Mouse (Mus musculus) forebrain, embryonic 15.5 days (tissue): ENCODE measurements around the gene Tor4a. TPM values are rescaled to one million over a fixed set of nuclear protein-coding genes. Genes with fewer than 3 reads are reported as not detected.

Experiments
- ATAC-seq: fragments of 200-750 bp; cut with Nextera tagmentation; replicated peaks from 2 replicates; pipeline ENCODE4 v1.8.0; 2017; ENCODE audit warnings: mild to moderate bottlenecking, moderate TSS enrichment, moderate library complexity
- H3K27ac ChIP-seq: fragments of 300-500 bp; sonication (generic); replicated peaks from 2 replicates; pipeline ENCODE4 v1.5.1; 2015; ENCODE audit warnings: mild to moderate bottlenecking, inconsistent platforms
- H3K27me3 ChIP-seq: fragments of 300-500 bp; sonication (generic); 2 replicates; pipeline ENCODE4 v1.6.1; 2015; ENCODE audit warnings: inconsistent platforms
- H3K36me3 ChIP-seq: fragments of 300-500 bp; sonication (generic); 2 replicates; pipeline ENCODE4 v1.6.1; 2015; ENCODE audit warnings: mild to moderate bottlenecking, inconsistent platforms
- H3K4me1 ChIP-seq: fragments of 300-500 bp; sonication (generic); 2 replicates; pipeline ENCODE4 v1.6.1; 2015; ENCODE audit warnings: inconsistent platforms
- H3K4me2 ChIP-seq: fragments of 300-500 bp; sonication (generic); replicated peaks from 2 replicates; pipeline ENCODE4 v1.6.1; 2015; ENCODE audit warnings: mild to moderate bottlenecking, inconsistent platforms
- H3K4me3 ChIP-seq: fragments of 300-500 bp; sonication (generic); 2 replicates; pipeline ENCODE4 v1.5.1; 2015; ENCODE audit warnings: mild to moderate bottlenecking, inconsistent platforms
- H3K9ac ChIP-seq: fragments of 300-500 bp; sonication (generic); replicated peaks from 2 replicates; pipeline ENCODE4 v1.6.1; 2015; ENCODE audit warnings: mild to moderate bottlenecking, inconsistent platforms
- H3K9me3 ChIP-seq: fragments of 300-500 bp; sonication (generic); 2 replicates; pipeline ENCODE4 v1.6.1; 2016; ENCODE audit warnings: inconsistent platforms
- WGBS: fragments of 180-500 bp; shearing (Covaris S2); methylation state at CpG from one replicate; pipeline ENCODE4 v1.1.7; 2015; ENCODE audit warnings: mixed read lengths; 5-methylcytosine and 5-hydroxymethylcytosine counted together
- polyA plus RNA-seq: library from polyadenylated mRNA; unstranded; fragments of >200 nt; fragmentation: Nextera tagmentation; extraction: Ambion mirVana; gene quantifications from 2 replicates; pipeline ENCODE4 v1.2.1, GENCODE M21; 2015

Gene Tor4a
- polyA plus RNA-seq, 1 experiment from 2014 or later: 1.3 TPM

DNA sequence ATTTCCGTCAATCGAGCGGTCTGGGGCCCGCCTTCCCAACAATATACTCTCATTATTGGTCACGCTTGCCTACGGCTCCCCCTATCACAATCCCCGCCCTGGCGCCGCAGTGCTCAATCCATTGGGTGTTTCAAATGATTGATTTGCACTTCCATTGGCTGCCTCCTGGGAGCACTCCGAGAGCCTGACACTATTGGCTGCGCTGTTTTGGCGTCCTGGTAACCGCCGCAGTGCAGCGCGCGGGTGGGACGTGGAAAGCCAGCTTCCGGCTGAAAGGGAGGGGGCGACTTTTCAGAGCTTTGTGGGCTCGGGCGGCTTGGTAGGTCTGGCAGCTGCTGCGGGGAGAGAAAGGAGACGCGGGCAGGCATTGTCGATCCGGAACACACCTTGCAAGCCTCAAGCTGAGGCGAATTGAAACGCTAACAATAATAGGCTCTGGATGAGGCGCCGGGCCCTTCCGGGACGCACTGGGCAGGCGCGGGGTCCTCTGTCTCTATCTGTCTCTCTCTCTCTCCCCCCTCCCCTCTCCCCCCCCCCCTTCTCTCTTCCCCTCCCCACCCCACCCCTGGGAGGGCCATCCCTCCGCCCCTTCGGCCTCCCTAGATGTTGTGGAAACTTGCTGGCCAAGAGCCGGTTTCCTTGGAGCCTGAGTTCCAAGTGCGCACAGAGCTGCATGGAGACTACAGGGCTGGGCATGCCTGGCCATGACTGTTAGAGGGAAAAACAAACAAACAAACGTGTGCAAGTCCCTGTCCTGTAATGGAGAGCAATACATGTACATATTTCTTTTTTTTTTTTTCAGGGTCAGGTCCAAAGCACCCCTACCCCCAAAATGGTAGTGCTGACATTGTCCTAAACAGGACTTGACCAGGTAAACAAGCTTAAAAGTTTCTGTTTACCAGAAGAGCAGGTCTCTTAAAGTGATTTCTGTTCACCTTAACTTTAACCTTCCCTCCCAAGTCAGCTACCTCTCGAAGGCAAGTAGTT, 28.4 kb upstream of the Tor4a start:
- peak; percentile 98 for ATAC-seq
- Histone ChIP-seq H3K9me3 (no peaks in the 10 kb centered on the region), H3K36me3 (peaks cover 4% of the 10 kb centered on the region; the same call in 1 of the 2 replicates), H3K9ac (peak overlapping the region; percentile 69), H3K4me3 (peak overlapping the region; percentile 69), H3K27me3 (no peaks in the 10 kb centered on the region), H3K4me1 (peaks cover 25% of the 10 kb centered on the region), H3K4me2 (peak overlapping the region; percentile 45), H3K27ac (peak overlapping the region; percentile 99)
- 1% methylated on average over 41 of the region's 41 CpGs for whole genome bisulfite sequencing

DNA sequence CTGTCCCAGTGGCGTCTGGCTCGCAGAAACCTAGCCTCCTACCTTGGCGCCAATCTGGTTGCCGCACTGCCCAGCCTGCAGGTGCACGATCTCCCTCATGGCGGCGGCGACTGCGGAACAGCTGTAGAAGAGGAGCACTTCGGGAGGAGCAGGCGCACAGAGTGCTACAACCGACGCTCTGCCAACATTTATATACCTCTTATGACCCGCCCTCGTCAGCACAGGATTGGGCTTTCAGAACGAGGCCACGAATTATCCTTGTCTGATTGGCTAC, 27.7 kb upstream of the Tor4a start, which contains the start of gene Tubb4b:
Gene Tubb4b (minus strand): TSS at position 211 of the 274 bp plus-strand sequence.
- H3K9me3 ChIP-seq: no peaks in the 10 kb centered on the region
- peak within 1 kb of the TSS; percentile 69 for H3K9ac ChIP-seq
- H3K36me3 ChIP-seq: peaks cover 4% of the 10 kb centered on the region; the same call in 1 of the 2 replicates
- H3K4me3 ChIP-seq: peak within 1 kb of the TSS; percentile 69
- peak within 1 kb of the TSS; percentile 81 for H3K4me2 ChIP-seq
- H3K4me1 ChIP-seq: peaks cover 25% of the 10 kb centered on the region
- WGBS: under 1% methylated on average over 17 of the region's 17 CpGs
- no peaks in the 10 kb centered on the region for H3K27me3 ChIP-seq
- peak within 1 kb of the TSS; percentile 99 for H3K27ac ChIP-seq
- ATAC-seq: no peak

DNA sequence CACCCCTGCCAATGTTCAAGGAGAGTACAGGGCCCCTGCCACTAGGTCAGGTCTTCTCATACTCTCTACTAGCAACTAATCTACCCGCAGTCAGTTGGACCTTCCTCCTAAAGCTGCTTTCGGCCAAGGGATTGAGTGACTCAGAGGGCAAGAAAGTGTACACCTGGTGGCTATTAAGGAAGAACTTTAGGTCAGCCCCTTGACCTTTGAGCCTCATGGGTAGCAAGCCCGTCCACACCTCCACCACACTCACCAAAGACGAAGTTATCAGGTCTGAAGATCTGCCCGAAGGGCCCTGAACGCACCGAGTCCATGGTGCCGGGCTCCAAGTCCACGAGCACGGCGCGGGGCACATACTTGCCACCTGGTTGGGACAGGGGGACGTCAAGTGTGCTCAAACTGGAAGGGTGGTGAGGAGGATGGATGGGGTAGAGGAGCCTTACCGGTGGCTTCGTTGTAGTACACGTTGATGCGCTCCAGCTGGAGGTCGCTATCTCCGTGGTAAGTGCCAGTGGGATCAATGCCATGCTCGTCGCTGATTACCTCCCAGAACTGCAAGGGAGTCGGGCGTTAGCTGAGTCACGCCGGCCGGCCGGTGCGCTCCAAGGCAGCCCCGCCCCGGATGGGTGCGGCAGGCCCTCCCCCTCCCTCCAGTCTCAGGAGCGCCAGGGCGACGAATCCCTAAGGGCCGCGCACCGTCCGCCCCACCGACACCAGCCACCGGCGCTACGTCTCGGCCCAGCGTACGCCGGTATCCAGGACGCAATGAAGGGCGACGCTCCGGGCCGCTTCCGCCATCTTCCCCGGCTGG, 27.2 kb upstream of the Tor4a start:
- Histone ChIP-seq H3K27ac (peak overlapping the region; percentile 90), H3K9ac (peak overlapping the region; percentile 69), H3K4me1 (peaks cover 24% of the 10 kb centered on the region), H3K36me3 (peaks cover 4% of the 10 kb centered on the region; the same call in 1 of the 2 replicates), H3K4me3 (peak overlapping the region; percentile 69), H3K9me3 (no peaks in the 10 kb centered on the region), H3K4me2 (peak overlapping the region; percentile 81), H3K27me3 (no peaks in the 10 kb centered on the region)
- ATAC-seq: no peak
- WGBS: 3% methylated on average over 52 of the region's 53 CpGs

- Histone ChIP-seq H3K9ac (no peak overlapping the region), H3K27ac (no peak overlapping the region), H3K27me3 (no peaks in the 10 kb centered on the region), H3K36me3 (peaks cover 4% of the 10 kb centered on the region; the same call in 1 of the 2 replicates), H3K9me3 (no peaks in the 10 kb centered on the region), H3K4me2 (no peak overlapping the region), H3K4me1 (peaks cover 17% of the 10 kb centered on the region), H3K4me3 (no peak overlapping the region)
- 78% methylated on average over 5 of the region's 5 CpGs for WGBS
- ATAC-seq: no peak
Observed at GRCm38 (mm10) chr2:25221331-25221772, 24.7 kb upstream of the Tor4a start.

DNA sequence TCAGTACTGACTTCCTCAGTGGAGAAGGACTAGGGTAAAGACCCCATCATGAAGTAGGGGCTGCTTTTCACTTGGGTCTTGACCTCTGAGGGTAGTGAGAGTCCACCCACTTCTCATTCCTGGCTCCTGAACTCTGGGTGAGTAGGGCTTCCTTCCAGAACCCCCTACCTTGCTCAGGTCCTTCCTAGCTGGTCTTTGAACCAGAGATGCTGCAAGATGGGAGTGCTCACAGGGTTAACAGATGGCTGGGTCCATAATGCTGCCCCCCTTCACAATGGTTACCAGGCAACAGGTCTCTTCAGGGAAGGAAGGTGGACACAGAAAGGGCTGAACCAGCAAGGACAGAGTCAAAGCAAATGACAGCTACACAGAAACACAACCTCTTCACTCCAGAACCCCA, 21.8 kb upstream of the Tor4a start, which contains the start of gene Fam166a:
Gene Fam166a (plus strand): TSS at position 301 of the 400 bp plus-strand sequence.
- Histone ChIP-seq H3K36me3 (peaks cover 4% of the 10 kb centered on the region; the same call in 1 of the 2 replicates), H3K4me1 (peaks cover 4% of the 10 kb centered on the region), H3K4me3 (no peak within 1 kb of the TSS), H3K9me3 (no peaks in the 10 kb centered on the region), H3K27ac (no peak within 1 kb of the TSS), H3K27me3 (no peaks in the 10 kb centered on the region), H3K9ac (no peak within 1 kb of the TSS), H3K4me2 (no peak within 1 kb of the TSS)
- ATAC-seq: no peak

GRCm38 (mm10) chr2:25217666-25218065, 21.0 kb upstream of the Tor4a start:
- no peaks in the 10 kb centered on the region for H3K9me3 ChIP-seq
- no peak overlapping the region for H3K9ac ChIP-seq
- no peak for ATAC-seq
- H3K27ac ChIP-seq: no peak overlapping the region
- H3K4me3 ChIP-seq: no peak overlapping the region
- 65% methylated on average over 2 of the region's 2 CpGs for WGBS
- peaks cover 4% of the 10 kb centered on the region; the same call in 1 of the 2 replicates for H3K36me3 ChIP-seq
- no peaks in the 10 kb centered on the region for H3K27me3 ChIP-seq
- H3K4me2 ChIP-seq: no peak overlapping the region
- H3K4me1 ChIP-seq: no peaks in the 10 kb centered on the region

DNA sequence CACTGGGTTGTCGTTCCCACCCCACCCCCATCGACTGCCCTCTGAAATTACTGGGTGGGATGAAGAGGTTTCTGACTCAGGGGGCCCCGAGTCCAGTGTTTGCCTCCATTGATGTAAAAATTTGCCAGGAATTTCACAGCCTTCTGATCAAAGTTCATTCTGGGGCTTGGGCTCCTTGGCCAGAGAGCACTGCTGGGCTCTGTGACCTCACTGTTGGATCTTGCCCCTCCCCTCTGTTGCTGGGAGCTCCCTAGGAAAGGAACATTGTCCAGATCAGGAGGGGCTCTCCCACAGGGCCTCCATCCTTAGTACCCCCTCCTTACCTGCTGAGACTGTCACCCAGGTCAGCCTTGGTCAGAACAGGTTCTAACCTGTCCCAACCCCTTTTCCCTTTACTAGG, 17.8 kb upstream of the Tor4a start, which contains the start of gene Stpg3:
Gene Stpg3 (minus strand): TSS at position 194 of the 400 bp plus-strand sequence.
- Histone ChIP-seq H3K9me3 (no peaks in the 10 kb centered on the region), H3K4me3 (no peak within 1 kb of the TSS), H3K4me2 (no peak within 1 kb of the TSS), H3K4me1 (peaks cover 15% of the 10 kb centered on the region), H3K27ac (no peak within 1 kb of the TSS), H3K27me3 (no peaks in the 10 kb centered on the region), H3K9ac (no peak within 1 kb of the TSS), H3K36me3 (no peaks in the 10 kb centered on the region)
- 64% methylated on average over 3 of the region's 3 CpGs for whole genome bisulfite sequencing
- no peak for ATAC-seq

DNA sequence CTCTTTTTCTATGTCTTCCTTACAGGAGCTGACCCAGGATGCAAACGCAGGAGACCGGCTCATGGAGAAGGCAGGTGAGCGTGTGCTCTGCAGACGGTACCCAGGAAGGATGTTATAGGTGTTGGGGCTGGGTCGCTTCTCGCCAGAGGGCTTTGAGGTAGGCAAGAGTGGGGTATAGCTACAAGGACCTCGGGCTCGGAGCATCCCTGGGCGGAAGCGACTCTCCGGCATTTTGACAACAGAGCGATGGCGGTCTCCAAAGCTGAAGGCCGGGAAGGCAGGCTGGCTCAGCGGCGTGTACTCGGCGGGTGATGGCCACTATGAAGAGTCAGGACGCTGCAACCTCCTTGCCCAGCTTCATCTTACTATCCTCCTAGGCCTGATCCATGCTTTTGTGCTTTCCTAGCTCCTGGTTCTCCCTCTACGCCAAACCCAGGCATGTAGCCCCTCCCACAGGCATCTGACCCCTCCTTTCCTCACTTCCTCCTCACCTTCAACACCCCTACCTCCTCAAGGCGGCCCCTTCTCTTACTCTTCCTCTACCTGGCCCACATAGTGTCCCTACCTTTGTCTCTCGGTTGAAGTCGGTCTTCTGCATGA, 16.7 kb upstream of the Tor4a start:
- Histone ChIP-seq H3K4me2 (no peak overlapping the region), H3K27ac (no peak overlapping the region), H3K4me3 (no peak overlapping the region), H3K4me1 (peaks cover 25% of the 10 kb centered on the region), H3K9me3 (no peaks in the 10 kb centered on the region), H3K27me3 (no peaks in the 10 kb centered on the region), H3K36me3 (no peaks in the 10 kb centered on the region), H3K9ac (no peak overlapping the region)
- no peak for ATAC-seq
- 70% methylated on average over 23 of the region's 23 CpGs for WGBS

DNA sequence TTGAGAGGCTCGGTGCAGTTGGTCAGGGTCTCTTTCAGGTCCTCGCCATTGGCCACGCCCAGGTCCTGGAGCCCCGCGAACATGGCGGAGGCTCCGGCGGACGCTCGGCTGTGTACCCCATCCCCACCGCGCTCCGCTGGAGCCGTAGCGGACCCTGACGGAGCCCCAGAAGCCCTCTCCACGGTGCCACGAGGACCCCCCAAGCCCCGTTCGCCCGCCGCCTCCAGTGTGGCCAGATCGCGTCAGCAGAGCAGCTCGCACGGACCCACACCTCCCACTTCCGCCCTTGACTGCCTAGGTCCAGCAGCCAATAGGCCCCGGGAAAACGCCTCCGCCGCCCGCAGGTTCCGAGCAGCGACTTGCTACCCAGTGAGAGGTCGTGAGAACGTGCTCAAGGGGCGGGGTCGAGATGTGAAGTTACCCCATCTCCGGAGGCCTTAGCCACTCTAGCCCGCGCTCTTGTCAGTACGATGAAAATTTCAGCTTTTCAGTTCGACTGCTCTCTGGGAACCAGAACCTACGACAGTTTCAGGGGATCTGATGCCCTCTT, 14.5 kb upstream of the Tor4a start, which contains the start of gene Nelfb:
Gene Nelfb (minus strand): TSS at position 369 of the 550 bp plus-strand sequence.
- peak within 1 kb of the TSS; percentile 64 for H3K4me2 ChIP-seq
- H3K9me3 ChIP-seq: no peaks in the 10 kb centered on the region
- H3K9ac ChIP-seq: peak within 1 kb of the TSS; percentile 78
- H3K36me3 ChIP-seq: peaks cover 7% of the 10 kb centered on the region; the same call in 1 of the 2 replicates
- H3K4me1 ChIP-seq: peaks cover 27% of the 10 kb centered on the region
- H3K27me3 ChIP-seq: no peaks in the 10 kb centered on the region
- peak within 1 kb of the TSS; percentile 81 for H3K27ac ChIP-seq
- WGBS: under 1% methylated on average over 44 of the region's 44 CpGs
- peak within 1 kb of the TSS; percentile 61 for H3K4me3 ChIP-seq
- ATAC-seq: peak; percentile 91

GRCm38 (mm10) chr2:25210686-25211085, 14.0 kb upstream of the Tor4a start:
- peaks cover 27% of the 10 kb centered on the region for H3K4me1 ChIP-seq
- under 1% methylated on average over 24 of the region's 24 CpGs for WGBS
- H3K9me3 ChIP-seq: no peaks in the 10 kb centered on the region
- H3K36me3 ChIP-seq: peaks cover 12% of the 10 kb centered on the region
- peak overlapping the region; percentile 78 for H3K9ac ChIP-seq
- H3K4me3 ChIP-seq: peak overlapping the region; percentile 61
- peak overlapping the region; percentile 81 for H3K27ac ChIP-seq
- peak overlapping the region; percentile 64 for H3K4me2 ChIP-seq
- H3K27me3 ChIP-seq: no peaks in the 10 kb centered on the region
- peak; percentile 47 for ATAC-seq

- H3K4me2 ChIP-seq: no peak overlapping the region
- H3K27me3 ChIP-seq: no peaks in the 10 kb centered on the region
- ATAC-seq: no peak
- no peaks in the 10 kb centered on the region for H3K9me3 ChIP-seq
- no peak overlapping the region for H3K27ac ChIP-seq
- H3K36me3 ChIP-seq: peaks cover 40% of the 10 kb centered on the region
- no peak overlapping the region for H3K4me3 ChIP-seq
- WGBS: 76% methylated on average over 1 of the region's 1 CpGs
- H3K9ac ChIP-seq: no peak overlapping the region
- H3K4me1 ChIP-seq: peaks cover 27% of the 10 kb centered on the region
Observed at GRCm38 (mm10) chr2:25207593-25207992, 10.9 kb upstream of the Tor4a start.
